Mouse (Mus musculus) thymus, postnatal 10 days (tissue): ENCODE measurements around the gene Gm2a.
"Not testable (repeated sequence)": the region's sequence is repeated elsewhere in the genome, so short reads cannot be mapped to it uniquely, and the experiment has no call there.

Experiments
- DNase-seq, 2 experiments: peaks; one replicate each; pipeline ENCODE4 v3.0.0; 2021; ENCODE audit warnings: low spot score in 2 of 2

Gene Gm2a

GRCm38 (mm10) chr11:55097463-55098188, at the start of gene Gm2a:
Gm2a (plus strand) TSS chr11:55098115.
- DNase-seq, result peak; percentile 93 to 95

GRCm38 (mm10) chr11:55050837-55051510, 46.9 kb upstream of the Gm2a start:
- no peak for DNase-seq

GRCm38 (mm10) chr11:55057511-55057910, 40.4 kb upstream of the Gm2a start:
- DNase-seq, result no peak

GRCm38 (mm10) chr11:55060802-55061201, 37.1 kb upstream of the Gm2a start:
- no peak for DNase-seq

- no peak for DNase-seq
Measured at GRCm38 (mm10) chr11:55062856-55063255, 35.1 kb upstream of the Gm2a start.

GRCm38 (mm10) chr11:55066921-55067320, 31.0 kb upstream of the Gm2a start:
- no peak for DNase-seq

- DNase-seq, result peak in 1 of 2 experiments; percentile 23
Measured at GRCm38 (mm10) chr11:55069023-55069422, 28.9 kb upstream of the Gm2a start.

GRCm38 (mm10) chr11:55071344-55071743, 26.6 kb upstream of the Gm2a start:
- DNase-seq, result no peak

GRCm38 (mm10) chr11:55072467-55072866, 25.4 kb upstream of the Gm2a start:
- DNase-seq, result peak; percentile 40 to 46

GRCm38 (mm10) chr11:55073191-55073590, 24.7 kb upstream of the Gm2a start:
- DNase-seq, result no peak

- DNase-seq, result no peak
Measured at GRCm38 (mm10) chr11:55075602-55076001, 22.3 kb upstream of the Gm2a start.

- no peak for DNase-seq
Measured at GRCm38 (mm10) chr11:55076234-55076633, 21.7 kb upstream of the Gm2a start.

- peak; percentile 59 to 76 for DNase-seq
Measured at GRCm38 (mm10) chr11:55077331-55078231, 20.3 kb upstream of the Gm2a start, which contains the start of gene Ccdc69. Ccdc69 (minus strand) TSS chr11:55078131.

- peak in 1 of 2 experiments; percentile 38 for DNase-seq
Measured at GRCm38 (mm10) chr11:55078502-55078901, 19.4 kb upstream of the Gm2a start.

- DNase-seq, result no peak
Measured at GRCm38 (mm10) chr11:55079180-55079579, 18.7 kb upstream of the Gm2a start.

- DNase-seq, result no peak
Measured at GRCm38 (mm10) chr11:55081206-55081605, 16.7 kb upstream of the Gm2a start.

GRCm38 (mm10) chr11:55084629-55085028, 13.3 kb upstream of the Gm2a start:
- DNase-seq, result no peak

GRCm38 (mm10) chr11:55085396-55085795, 12.5 kb upstream of the Gm2a start:
- no peak for DNase-seq

GRCm38 (mm10) chr11:55087006-55087405, 10.9 kb upstream of the Gm2a start:
- peak in 1 of 2 experiments; percentile 66 for DNase-seq

- DNase-seq, result no peak
Measured at GRCm38 (mm10) chr11:55089892-55090291, 8.0 kb upstream of the Gm2a start.

GRCm38 (mm10) chr11:55093096-55093495, 4.8 kb upstream of the Gm2a start:
- DNase-seq, result no peak

- DNase-seq, result not testable (repeated sequence)
Measured at GRCm38 (mm10) chr11:55096296-55096695, 1.6 kb upstream of the Gm2a start.
